10 mouse cellular contexts compared by ENCODE assay signal in genomic region chr1:74092242-74092641, GRCm38 (mm10). TPM values are rescaled to one million over a fixed set of nuclear protein-coding genes. Genes with fewer than 3 reads are reported as not detected.
DNase-seq lines count a peak whose midpoint lies in the region; ATAC-seq lines count a peak whose summit lies in the region.
"Had no signal": no experiment of that assay in that cellular context is flagged by ENCODE, and none has a peak within 500 bp of the region (broad histone marks: within the 10 kb centered on the region; RNA-seq: fewer than 3 reads in every experiment).

No protein-coding gene starts in this region.

- peak overlapping the region; percentile 73 for H3K27ac ChIP-seq in midbrain, embryonic 10.5 days (replicated peaks)
- H3K27ac ChIP-seq in midbrain, embryonic 15.5 days, result no peak overlapping the region
- H3K27ac ChIP-seq in embryonic facial prominence, embryonic 10.5 days (replicated peaks), result peak overlapping the region; percentile 94
- peak overlapping the region; percentile 68 for H3K27ac ChIP-seq in intestine, embryonic 16.5 days (ENCODE audit: low read length)
- peak overlapping the region; percentile 58; the same call in 1 of the 2 replicates for H3K27ac ChIP-seq in stomach, embryonic 14.5 days (ENCODE audit: low read length)
- H3K27ac ChIP-seq: hindbrain, embryonic 15.5 days had no signal

- peaks cover 43% of the 10 kb centered on the region for H3K4me1 ChIP-seq in midbrain, embryonic 10.5 days
- H3K4me1 ChIP-seq in midbrain, embryonic 15.5 days, result peaks cover 6% of the 10 kb centered on the region
- H3K4me1 ChIP-seq in embryonic facial prominence, embryonic 10.5 days, result peaks cover 91% of the 10 kb centered on the region
- H3K4me1 ChIP-seq in intestine, embryonic 16.5 days (ENCODE audit: control insufficient read depth, insufficient read depth, low read length), result peaks cover 21% of the 10 kb centered on the region
- H3K4me1 ChIP-seq in stomach, embryonic 14.5 days (ENCODE audit: control insufficient read depth, insufficient read depth, low read length), result peaks cover 23% of the 10 kb centered on the region

- no peak overlapping the region for H3K4me3 ChIP-seq in midbrain, embryonic 10.5 days
- H3K4me3 ChIP-seq in midbrain, embryonic 15.5 days, result no peak overlapping the region
- peak overlapping the region; percentile 61 for H3K4me3 ChIP-seq in embryonic facial prominence, embryonic 10.5 days
- no peak overlapping the region for H3K4me3 ChIP-seq in intestine, embryonic 16.5 days (ENCODE audit: low read length)
- no peak overlapping the region for H3K4me3 ChIP-seq in stomach, embryonic 14.5 days (ENCODE audit: low read depth, low read length)
- H3K4me3 ChIP-seq: hindbrain, embryonic 15.5 days; neural tube, embryonic 13.5 days had no signal

- no peak overlapping the region for H3K9ac ChIP-seq in midbrain, embryonic 15.5 days
- peak overlapping the region; percentile 8; the same call in 1 of the 2 replicates for H3K9ac ChIP-seq in intestine, embryonic 16.5 days (ENCODE audit: low read depth, low read length)
- H3K9ac ChIP-seq in stomach, embryonic 14.5 days (replicated peaks; ENCODE audit: low read depth, low read length), result no peak overlapping the region
- H3K9ac ChIP-seq: hindbrain, embryonic 15.5 days had no signal

- no peak for DNase-seq in midbrain, embryonic 10.5 days (ENCODE audit: low spot score)
- no peak for DNase-seq in embryonic facial prominence, embryonic 10.5 days (ENCODE audit: low spot score)
- no peak for DNase-seq in frontal cortex, postnatal 36 days (ENCODE audit: low spot score in 2 of 2)
- DNase-seq in frontal cortex, adult 2 months (ENCODE audit: extremely low spot score in 1 of 2, low spot score in 1 of 2), result no peak

- peaks cover 46% of the 10 kb centered on the region for H3K27me3 ChIP-seq in midbrain, embryonic 10.5 days (ENCODE audit: low read depth, poor library complexity, severe bottlenecking)
- peaks cover 6% of the 10 kb centered on the region; the same call in 1 of the 2 replicates for H3K27me3 ChIP-seq in midbrain, embryonic 15.5 days (replicated peaks)
- peaks cover 37% of the 10 kb centered on the region for H3K27me3 ChIP-seq in embryonic facial prominence, embryonic 10.5 days (replicated peaks; ENCODE audit: low read depth, poor library complexity, severe bottlenecking)
- H3K27me3 ChIP-seq in intestine, embryonic 16.5 days (replicated peaks; ENCODE audit: control insufficient read depth, insufficient read depth, low read length), result peaks cover 8% of the 10 kb centered on the region; the same call in 1 of the 2 replicates
- peaks cover 9% of the 10 kb centered on the region; the same call in 1 of the 2 replicates for H3K27me3 ChIP-seq in stomach, embryonic 14.5 days (ENCODE audit: control insufficient read depth, insufficient read depth, low read length)
- H3K27me3 ChIP-seq: hindbrain, embryonic 15.5 days had no signal

- no peaks in the 10 kb centered on the region for H3K9me3 ChIP-seq in midbrain, embryonic 10.5 days (replicated peaks)
- no peaks in the 10 kb centered on the region for H3K9me3 ChIP-seq in midbrain, embryonic 15.5 days
- H3K9me3 ChIP-seq in embryonic facial prominence, embryonic 10.5 days, result no peaks in the 10 kb centered on the region
- H3K9me3 ChIP-seq in intestine, embryonic 16.5 days (ENCODE audit: control insufficient read depth, low read length), result no peaks in the 10 kb centered on the region
- no peaks in the 10 kb centered on the region for H3K9me3 ChIP-seq in stomach, embryonic 14.5 days (ENCODE audit: control insufficient read depth, low read depth, low read length)
- H3K9me3 ChIP-seq: hindbrain, embryonic 15.5 days; neural tube, embryonic 13.5 days had no signal

- 60% methylated on average over 10 of the region's 10 CpGs for WGBS in midbrain, embryonic 10.5 days
- 60% methylated on average over 10 of the region's 10 CpGs for WGBS in midbrain, embryonic 15.5 days
- 45% methylated on average over 10 of the region's 10 CpGs for WGBS in embryonic facial prominence, embryonic 10.5 days
- 56% methylated on average over 10 of the region's 10 CpGs for WGBS in intestine, embryonic 16.5 days
- 66% methylated on average over 10 of the region's 10 CpGs for WGBS in stomach, embryonic 14.5 days

- no peak for ATAC-seq in midbrain, embryonic 15.5 days (replicated peaks)
- peak; percentile 18 for ATAC-seq in intestine, embryonic 16.5 days
- no peak for ATAC-seq in stomach, embryonic 14.5 days (ENCODE audit: insufficient number of reproducible peaks, insufficient read depth, low FRiP score, low read depth)
- no peak for ATAC-seq in cerebellum, adult (ENCODE audit: insufficient number of reproducible peaks, low FRiP score, low TSS enrichment)

- H3K4me2 ChIP-seq in midbrain, embryonic 15.5 days, result no peak overlapping the region
- no peak overlapping the region for H3K4me2 ChIP-seq in intestine, embryonic 16.5 days (ENCODE audit: low read depth, low read length)
- H3K4me2 ChIP-seq in stomach, embryonic 14.5 days (replicated peaks; ENCODE audit: low read depth, low read length), result no peak overlapping the region
- H3K4me2 ChIP-seq: hindbrain, embryonic 15.5 days had no signal

- H3K36me3 ChIP-seq in midbrain, embryonic 10.5 days, result no peaks in the 10 kb centered on the region
- H3K36me3 ChIP-seq in midbrain, embryonic 15.5 days (replicated peaks), result no peaks in the 10 kb centered on the region
- H3K36me3 ChIP-seq in embryonic facial prominence, embryonic 10.5 days (replicated peaks), result no peaks in the 10 kb centered on the region
- H3K36me3 ChIP-seq in intestine, embryonic 16.5 days (ENCODE audit: control insufficient read depth, insufficient read depth, low read length), result no peaks in the 10 kb centered on the region
- no peaks in the 10 kb centered on the region for H3K36me3 ChIP-seq in stomach, embryonic 14.5 days (ENCODE audit: control insufficient read depth, insufficient read depth, low read length)
- H3K36me3 ChIP-seq: hindbrain, embryonic 15.5 days; neural tube, embryonic 13.5 days had no signal

RNA-seq across cellular contexts. Expression of gene Tns1, which starts 32.0 kb away (rescaled TPM):
- polyA plus RNA-seq in midbrain, embryonic 10.5 days (2016; fragmentation: Nextera tagmentation; extraction: Ambion mirVana), result 10.3 and 13.4 TPM in 2 replicates
- 12.5 and 15.2 TPM in 2 replicates for polyA plus RNA-seq in midbrain, embryonic 15.5 days (2015; fragmentation: Nextera tagmentation; extraction: Ambion mirVana)
- 27.4 and 30.4 TPM in 2 replicates for polyA plus RNA-seq in embryonic facial prominence, embryonic 10.5 days (2016; fragmentation: Nextera tagmentation; extraction: Ambion mirVana)
- 20.2 and 23.4 TPM in 2 replicates for polyA plus RNA-seq in intestine, embryonic 16.5 days (2015; fragmentation: Nextera tagmentation; extraction: Ambion mirVana)
- 35.3 and 37.9 TPM in 2 replicates for polyA plus RNA-seq in stomach, embryonic 14.5 days (2014; fragmentation: Nextera tagmentation; extraction: Ambion mirVana)
- polyA plus RNA-seq in frontal cortex, adult 2 months (2012; rRNA removed), result 22.4 and 25.7 TPM in 2 replicates

RNA-seq across cellular contexts. Expression of gene Rufy4, which starts 33.1 kb away (rescaled TPM):
- 0.29 and 0.51 TPM in 2 replicates for polyA plus RNA-seq in midbrain, embryonic 10.5 days (2016; fragmentation: Nextera tagmentation; extraction: Ambion mirVana)
- 0.15 and 0.25 TPM in 2 replicates for polyA plus RNA-seq in midbrain, embryonic 15.5 days (2015; fragmentation: Nextera tagmentation; extraction: Ambion mirVana)
- 0.06 and 0.15 TPM in 2 replicates for polyA plus RNA-seq in embryonic facial prominence, embryonic 10.5 days (2016; fragmentation: Nextera tagmentation; extraction: Ambion mirVana)
- 0.12 and 0.31 TPM in 2 replicates for polyA plus RNA-seq in intestine, embryonic 16.5 days (2015; fragmentation: Nextera tagmentation; extraction: Ambion mirVana)
- polyA plus RNA-seq in stomach, embryonic 14.5 days (2014; fragmentation: Nextera tagmentation; extraction: Ambion mirVana), result 0.25 and 0.26 TPM in 2 replicates
- 0.08 TPM in 2 replicates for polyA plus RNA-seq in frontal cortex, adult 2 months (2012; rRNA removed)
